Mouse (Mus musculus): Measurements from ENCODE around the gene Gm3854. TPM values are rescaled to one million over a fixed set of nuclear protein-coding genes. Genes with fewer than 3 reads are reported as not detected.

The Gm3854 gene
- polyA plus RNA-seq, 1 experiment = not detected

DNA sequence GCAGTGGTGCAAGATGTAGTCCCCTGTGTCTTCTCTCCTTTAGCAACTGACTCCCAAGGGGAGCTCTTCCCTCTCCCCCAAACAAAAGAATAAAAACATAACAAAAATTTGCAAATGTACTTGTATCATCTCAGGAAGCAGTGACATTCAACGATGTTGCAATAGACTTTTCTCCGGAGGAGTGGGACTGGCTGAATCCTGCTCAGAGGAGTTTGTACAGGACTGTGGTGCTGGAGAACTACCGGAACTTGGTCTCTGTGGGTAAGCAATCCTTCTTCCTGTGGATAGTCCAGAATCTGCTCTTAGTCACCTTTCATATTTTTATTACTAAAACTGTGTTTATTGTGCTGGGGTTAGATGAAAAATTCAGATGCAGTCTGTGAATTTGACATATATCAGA is 29.4 kb downstream of the Gm3854 start:
- TF ChIP-seq CTCF (IDR thresholded peaks at IDR 0.05; ENCODE audit: control insufficient read depth, insufficient read depth, low read length) = no peak
- H3K4me1 ChIP-seq (ENCODE audit: control insufficient read depth, insufficient read depth, low read length) = no peaks in the 10 kb centered on the region
- H3K4me3 ChIP-seq (replicated peaks; ENCODE audit: control insufficient read depth, low read depth, low read length) = no peak overlapping the region
- 59% methylated on average over 3 of the region's 3 CpGs for WGBS
- H3K27ac ChIP-seq (ENCODE audit: control insufficient read depth, insufficient read depth, low read depth, low read length, poor library complexity) = no peak overlapping the region

GRCm38 (mm10) chr7:6378441-6378840 is 34.9 kb downstream of the Gm3854 start:
- Histone ChIP-seq H3K4me1 (ENCODE audit: control insufficient read depth, insufficient read depth, low read length) (peaks cover under 1% of the 10 kb centered on the region; the same call in 1 of the 2 replicates), H3K27ac (ENCODE audit: control insufficient read depth, insufficient read depth, low read depth, low read length, poor library complexity) (no peak overlapping the region), H3K4me3 (replicated peaks; ENCODE audit: control insufficient read depth, low read depth, low read length) (no peak overlapping the region)
- 87% methylated on average over 8 of the region's 8 CpGs for WGBS
- TF ChIP-seq POLR2A (IDR thresholded peaks at IDR 0.05; ENCODE audit: borderline replicate concordance, control insufficient read depth, low read depth, low read length) = no peak
- TF ChIP-seq CTCF (IDR thresholded peaks at IDR 0.05; ENCODE audit: control insufficient read depth, insufficient read depth, low read length) = no peak

DNA sequence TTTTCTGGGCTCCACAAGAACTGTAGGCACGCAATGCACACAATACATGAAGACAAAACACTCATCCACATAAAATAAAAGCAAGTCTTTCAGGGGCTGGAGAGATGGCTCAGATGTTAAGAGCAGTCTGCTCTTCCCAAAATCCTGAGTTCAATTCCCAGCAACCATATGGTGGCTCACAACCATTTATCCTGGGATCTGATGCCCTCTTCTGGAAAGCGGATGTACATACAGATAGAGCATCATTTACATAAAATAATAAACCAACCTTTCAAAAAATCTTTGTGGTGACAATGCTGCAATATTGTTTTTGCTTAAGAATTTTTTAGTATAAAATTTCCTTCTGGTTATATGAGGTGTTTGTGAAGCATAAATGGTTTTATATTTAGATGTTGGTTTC is 37.9 kb downstream of the Gm3854 start:
- Histone ChIP-seq H3K27ac (ENCODE audit: control insufficient read depth, insufficient read depth, low read depth, low read length, poor library complexity) (no peak overlapping the region), H3K4me1 (ENCODE audit: control insufficient read depth, insufficient read depth, low read length) (peaks cover 2% of the 10 kb centered on the region), H3K4me3 (replicated peaks; ENCODE audit: control insufficient read depth, low read depth, low read length) (no peak overlapping the region)
- WGBS = 81% methylated on average over 2 of the region's 2 CpGs
- no peak for TF ChIP-seq POLR2A (IDR thresholded peaks at IDR 0.05; ENCODE audit: borderline replicate concordance, control insufficient read depth, low read depth, low read length)
- TF ChIP-seq CTCF (IDR thresholded peaks at IDR 0.05; ENCODE audit: control insufficient read depth, insufficient read depth, low read length) = no peak

DNA sequence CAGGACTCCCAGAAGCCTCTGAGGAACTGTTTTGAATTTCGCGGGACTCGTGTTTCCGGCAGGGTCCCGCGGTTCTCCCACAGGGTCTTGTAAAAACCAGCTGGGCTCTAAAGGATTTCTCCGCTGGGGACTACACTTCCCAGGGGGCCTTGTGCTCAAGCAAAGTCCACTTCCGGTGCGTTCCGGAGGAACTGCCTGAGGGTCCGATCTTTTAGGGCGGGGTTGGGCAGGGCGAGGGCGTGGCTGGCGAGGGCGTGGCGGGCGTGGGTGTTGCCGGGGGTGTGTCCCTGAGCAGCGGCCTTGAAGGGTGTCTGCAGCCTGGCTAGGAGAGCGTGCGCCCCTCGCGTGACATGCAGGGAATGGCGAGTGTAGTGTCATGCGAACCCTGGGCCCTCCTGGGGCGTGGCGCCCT is 39.5 kb downstream of the Gm3854 start, which contains the start of gene Zfp28:
Gene Zfp28, plus strand, starts transcription at position 252 of the 412 bp plus-strand sequence.
- WGBS = under 1% methylated on average over 28 of the region's 28 CpGs
- H3K27ac ChIP-seq (ENCODE audit: control insufficient read depth, insufficient read depth, low read depth, low read length, poor library complexity) = no peak within 1 kb of the TSS

DNA sequence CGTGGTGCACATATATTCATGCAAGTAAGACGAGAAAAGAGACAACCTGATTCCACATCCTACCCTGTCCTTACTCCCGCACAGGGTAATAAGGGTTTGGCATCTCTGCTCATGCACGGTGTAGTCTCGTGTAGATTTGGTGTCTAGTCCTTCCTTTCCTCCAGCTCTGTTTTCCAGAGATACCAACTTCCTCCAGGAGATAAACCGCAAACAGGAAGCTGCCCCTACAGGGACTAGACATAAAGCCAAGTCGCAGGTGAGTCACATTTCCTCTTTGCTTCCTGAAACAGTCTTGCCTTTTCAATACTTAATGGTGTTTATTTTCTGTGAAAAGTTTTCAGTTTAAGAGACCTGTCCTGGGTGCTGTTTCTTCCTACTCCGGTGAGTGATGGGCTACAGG is 40.5 kb downstream of the Gm3854 start:
- H3K4me1 ChIP-seq (ENCODE audit: control insufficient read depth, insufficient read depth, low read length) = peaks cover 2% of the 10 kb centered on the region
- H3K27ac ChIP-seq (ENCODE audit: control insufficient read depth, insufficient read depth, low read depth, low read length, poor library complexity) = no peak overlapping the region
- TF ChIP-seq POLR2A (IDR thresholded peaks at IDR 0.05; ENCODE audit: borderline replicate concordance, control insufficient read depth, low read depth, low read length) (no peak), CTCF (IDR thresholded peaks at IDR 0.05; ENCODE audit: control insufficient read depth, insufficient read depth, low read length) (no peak)
- no peak overlapping the region for H3K4me3 ChIP-seq (replicated peaks; ENCODE audit: control insufficient read depth, low read depth, low read length)
- WGBS = 8% methylated on average over 8 of the region's 8 CpGs

More for the DNA sequence above, 39.5 kb downstream of the Gm3854 start, which contains the start of gene Zfp28:
- TF ChIP-seq POLR2A (IDR thresholded peaks at IDR 0.05; ENCODE audit: borderline replicate concordance, control insufficient read depth, low read depth, low read length) = peak; percentile 29; the same call in 1 of the 2 replicates
- TF ChIP-seq CTCF (IDR thresholded peaks at IDR 0.05; ENCODE audit: control insufficient read depth, insufficient read depth, low read length) = peak; percentile 14; the same call in 1 of the 2 replicates
- Histone ChIP-seq H3K4me3 (replicated peaks; ENCODE audit: control insufficient read depth, low read depth, low read length) (peak within 1 kb of the TSS; percentile 72), H3K4me1 (ENCODE audit: control insufficient read depth, insufficient read depth, low read length) (peaks cover 2% of the 10 kb centered on the region)

DNA sequence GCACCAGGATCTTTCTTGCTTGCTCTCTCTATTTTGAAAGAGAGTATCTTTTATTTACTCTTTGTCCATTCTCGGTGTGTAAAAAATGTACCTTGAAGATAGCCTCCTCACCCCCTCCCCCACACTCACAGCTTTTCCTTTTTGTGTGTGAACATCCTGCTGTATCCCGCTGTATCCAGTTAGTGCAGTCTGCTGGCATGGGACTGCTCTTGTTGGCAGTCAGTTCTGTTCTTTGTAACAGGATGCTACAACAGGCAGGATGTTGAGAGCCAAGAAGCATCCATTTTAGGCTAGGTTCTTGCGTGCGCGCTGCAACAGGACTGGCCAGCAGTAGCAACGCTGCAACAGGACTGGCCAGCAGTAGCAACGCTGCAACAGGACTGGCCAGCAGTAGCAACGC is 43.4 kb downstream of the Gm3854 start:
- TF ChIP-seq POLR2A (IDR thresholded peaks at IDR 0.05; ENCODE audit: borderline replicate concordance, control insufficient read depth, low read depth, low read length) (no peak), CTCF (IDR thresholded peaks at IDR 0.05; ENCODE audit: control insufficient read depth, insufficient read depth, low read length) (no peak)
- H3K4me3 ChIP-seq (replicated peaks; ENCODE audit: control insufficient read depth, low read depth, low read length) = no peak overlapping the region
- 91% methylated on average over 8 of the region's 8 CpGs for WGBS
- H3K4me1 ChIP-seq (ENCODE audit: control insufficient read depth, insufficient read depth, low read length) = peaks cover 2% of the 10 kb centered on the region
- no peak overlapping the region for H3K27ac ChIP-seq (ENCODE audit: control insufficient read depth, insufficient read depth, low read depth, low read length, poor library complexity)

- TF ChIP-seq POLR2A (IDR thresholded peaks at IDR 0.05; ENCODE audit: borderline replicate concordance, control insufficient read depth, low read depth, low read length) = no peak
- TF ChIP-seq CTCF (IDR thresholded peaks at IDR 0.05; ENCODE audit: control insufficient read depth, insufficient read depth, low read length) = no peak
- H3K4me1 ChIP-seq (ENCODE audit: control insufficient read depth, insufficient read depth, low read length) = no peaks in the 10 kb centered on the region; the same call in 1 of the 2 replicates
- H3K4me3 ChIP-seq (replicated peaks; ENCODE audit: control insufficient read depth, low read depth, low read length) = no peak overlapping the region
- WGBS = 50% methylated on average over 5 of the region's 5 CpGs
- H3K27ac ChIP-seq (ENCODE audit: control insufficient read depth, insufficient read depth, low read depth, low read length, poor library complexity) = no peak overlapping the region
Measured at GRCm38 (mm10) chr7:6388971-6389370, 45.4 kb downstream of the Gm3854 start.

DNA sequence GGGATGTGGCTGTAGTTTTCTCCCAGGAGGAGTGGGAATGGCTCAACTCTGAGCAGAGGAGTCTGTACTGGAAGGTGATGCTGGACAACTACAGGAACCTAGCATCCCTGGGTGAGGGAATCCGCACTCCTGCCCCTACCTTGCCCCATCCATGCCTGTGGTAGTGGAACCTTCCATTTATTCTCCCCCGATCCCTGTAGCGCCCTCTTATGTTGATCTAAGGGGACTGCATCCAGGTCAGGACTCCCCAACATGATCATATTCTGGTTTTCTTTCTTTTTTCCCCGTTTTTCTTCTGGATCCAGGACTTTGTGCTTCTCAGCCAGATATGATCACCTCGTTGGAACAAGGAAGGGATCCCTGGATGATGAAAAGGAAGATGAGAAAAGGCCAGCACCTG is 45.9 kb downstream of the Gm3854 start:
- Histone ChIP-seq H3K27ac (ENCODE audit: control insufficient read depth, insufficient read depth, low read depth, low read length, poor library complexity) (no peak overlapping the region), H3K4me3 (replicated peaks; ENCODE audit: control insufficient read depth, low read depth, low read length) (no peak overlapping the region), H3K4me1 (ENCODE audit: control insufficient read depth, insufficient read depth, low read length) (no peaks in the 10 kb centered on the region; the same call in 1 of the 2 replicates)
- TF ChIP-seq CTCF (IDR thresholded peaks at IDR 0.05; ENCODE audit: control insufficient read depth, insufficient read depth, low read length) (no peak), POLR2A (IDR thresholded peaks at IDR 0.05; ENCODE audit: borderline replicate concordance, control insufficient read depth, low read depth, low read length) (no peak)
- WGBS = 69% methylated on average over 5 of the region's 5 CpGs

Data from bone marrow, adult 2 months (tissue).